Mouse (Mus musculus) hindbrain, postnatal 0 days (tissue): ENCODE data around the gene Gapvd1. TPM values are rescaled to one million over a fixed set of nuclear protein-coding genes. Genes with fewer than 3 reads are reported as not detected.
"Not testable (repeated sequence)": the region's sequence is repeated elsewhere in the genome, so short reads cannot be mapped to it uniquely, and the experiment has no call there.

Source experiments
- ATAC-seq: fragments of 200-750 bp; cut with Nextera tagmentation; 2 replicates; pipeline ENCODE4 v1.8.0; 2017; ENCODE audit warnings: mild to moderate bottlenecking, moderate TSS enrichment, moderate library complexity
- DNase-seq: peaks from one replicate; pipeline ENCODE4 v3.0.0-alpha.2; 2015; ENCODE audit warnings: low spot score
- H3K27ac ChIP-seq: fragments of 300-500 bp; sonication (generic); 2 replicates; pipeline ENCODE4 v1.5.1; 2014; ENCODE audit warnings: mild to moderate bottlenecking
- H3K27me3 ChIP-seq: fragments of 300-500 bp; sonication (generic); 2 replicates; pipeline ENCODE4 v1.6.1; 2014; ENCODE audit warnings: low read length, mixed read lengths; ENCODE audit not compliant: insufficient read depth
- H3K36me3 ChIP-seq: fragments of 300-500 bp; sonication (generic); 2 replicates; pipeline ENCODE4 v1.6.1; 2014; ENCODE audit warnings: low read length, mixed read lengths; ENCODE audit not compliant: insufficient read depth
- H3K4me1 ChIP-seq: fragments of 300-500 bp; sonication (generic); 2 replicates; pipeline ENCODE4 v1.6.1; 2014; ENCODE audit warnings: antibody characterized with exemption, low read length, mixed read lengths; ENCODE audit not compliant: insufficient read depth
- H3K4me2 ChIP-seq: fragments of 300-500 bp; sonication (generic); 2 replicates; pipeline ENCODE4 v1.6.1; 2014; ENCODE audit warnings: low read depth, mild to moderate bottlenecking, low read length, moderate library complexity, mixed read lengths
- H3K4me3 ChIP-seq: fragments of 300-500 bp; sonication (generic); 2 replicates; pipeline ENCODE4 v1.5.1; 2014; ENCODE audit warnings: low read length
- H3K9ac ChIP-seq: fragments of 300-500 bp; sonication (generic); replicated peaks from 2 replicates; pipeline ENCODE4 v1.6.1; 2014; ENCODE audit warnings: mild to moderate bottlenecking, low read length, moderate library complexity, mixed read lengths
- H3K9me3 ChIP-seq: fragments of 300-500 bp; sonication (generic); 2 replicates; pipeline ENCODE4 v1.6.1; 2016; ENCODE audit warnings: low read length, mixed read lengths
- CTCF ChIP-seq: IDR thresholded peaks from 2 replicates; pipeline ENCODE4 v1.5.1; 2016; ENCODE audit warnings: antibody characterized with exemption, control low read depth, low read depth
- WGBS: fragments of 180-500 bp; shearing (Covaris S2); extraction: QIAGEN DNeasy Blood & Tissue Kit; methylation state at CpG from one replicate; pipeline ENCODE4 v1.1.7; 2014; 5-methylcytosine and 5-hydroxymethylcytosine counted together
- polyA plus RNA-seq: library from polyadenylated mRNA; unstranded; fragments of >200 nt; fragmentation: Nextera tagmentation; extraction: Ambion mirVana; gene quantifications from 2 replicates; pipeline ENCODE4 v1.2.1, GENCODE M21; 2015
- total RNA-seq: library from RNA; depleted of rRNA; stranded (reverse); fragments of >200 nt; gene quantifications from 2 replicates; pipeline ENCODE4 v1.2.3, GENCODE M21; 2014

The Gapvd1 gene
- total and polyA plus RNA-seq, 2 experiments from 2014 or later, result 74.0 to 79.8 TPM

DNA sequence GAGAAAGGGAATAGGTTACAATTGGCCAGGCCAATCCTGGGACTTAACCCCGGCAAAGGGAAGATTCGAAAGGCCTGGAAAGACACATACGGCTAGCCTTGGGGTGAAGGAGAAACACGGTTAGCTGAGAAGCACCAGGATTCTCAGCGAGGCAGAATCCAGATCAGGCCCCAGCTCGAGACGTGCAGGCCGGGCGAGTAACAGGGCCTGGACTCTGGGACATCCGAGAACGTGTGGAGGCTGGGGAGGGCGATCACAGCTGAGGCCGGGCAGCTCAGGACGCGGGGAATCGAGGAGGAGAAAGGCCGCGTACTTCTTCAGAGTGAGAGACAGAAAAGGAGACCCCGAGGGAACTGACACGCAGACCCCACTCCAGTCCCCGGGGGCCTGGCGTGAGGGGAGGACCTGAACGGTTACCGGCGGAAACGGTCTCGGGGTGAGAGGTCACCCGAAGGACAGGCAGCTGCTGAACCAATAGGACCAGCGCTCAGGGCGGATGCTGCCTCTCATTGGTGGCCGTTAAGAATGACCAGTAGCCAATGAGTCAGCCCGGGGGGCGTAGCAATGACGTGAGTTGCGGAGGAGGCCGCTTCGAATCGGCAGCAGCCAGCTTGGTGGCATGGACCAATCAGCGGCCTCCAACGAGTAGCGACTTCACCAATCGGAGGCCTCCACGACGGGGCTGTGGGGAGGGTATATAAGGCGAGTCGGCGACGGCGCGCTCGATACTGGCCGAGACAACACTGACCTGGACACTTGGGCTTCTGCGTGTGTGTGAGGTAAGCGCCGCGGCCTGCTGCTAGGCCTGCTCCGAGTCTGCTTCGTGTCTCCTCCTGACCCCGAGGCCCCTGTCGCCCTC, 16.6 kb upstream of the Gapvd1 start, which contains the start of gene Hspa5:
Gene Hspa5, plus strand, starts transcription at position 603 of the 859 bp plus-strand sequence.
- ATAC-seq, result peak; percentile 99
- peak within 1 kb of the TSS; percentile 98 for H3K27ac ChIP-seq
- H3K36me3 ChIP-seq, result peaks cover 27% of the 10 kb centered on the region
- peak within 1 kb of the TSS; percentile 73 for H3K4me2 ChIP-seq
- WGBS, result under 1% methylated on average over 60 of the region's 60 CpGs
- peak within 1 kb of the TSS; percentile 96 for H3K9ac ChIP-seq
- peak within 1 kb of the TSS; percentile 95 for H3K4me3 ChIP-seq
- no peak for TF ChIP-seq CTCF
- no peaks in the 10 kb centered on the region for H3K9me3 ChIP-seq
- peaks cover 28% of the 10 kb centered on the region for H3K4me1 ChIP-seq
- DNase-seq, result peak; percentile 100
- no peaks in the 10 kb centered on the region for H3K27me3 ChIP-seq

DNA sequence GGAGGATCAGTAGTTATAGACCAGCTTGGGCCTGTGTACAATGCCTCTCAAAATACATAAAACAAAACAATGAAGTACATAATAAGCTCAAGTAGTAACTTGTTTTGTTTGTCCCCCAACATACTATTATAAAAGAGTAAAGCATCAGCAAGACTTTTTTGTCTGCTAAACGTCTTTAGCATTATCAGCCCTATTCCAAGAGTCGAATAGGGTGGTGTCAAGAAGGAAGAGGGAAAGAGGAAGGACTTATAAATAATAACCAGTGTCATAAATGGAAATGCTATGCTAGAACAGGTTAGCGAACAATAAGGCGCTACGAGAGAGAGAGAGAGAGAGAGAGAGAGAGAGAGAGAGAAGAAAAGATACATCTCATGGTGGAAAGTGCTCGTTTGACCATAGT, 15.9 kb upstream of the Gapvd1 start:
- Histone ChIP-seq H3K9me3 (no peaks in the 10 kb centered on the region), H3K4me1 (peaks cover 25% of the 10 kb centered on the region), H3K27ac (peak overlapping the region; percentile 98), H3K4me3 (peak overlapping the region; percentile 95), H3K36me3 (peaks cover 23% of the 10 kb centered on the region), H3K4me2 (peak overlapping the region; percentile 61), H3K27me3 (no peaks in the 10 kb centered on the region), H3K9ac (peak overlapping the region; percentile 83)
- DNase-seq (no peak), ATAC-seq (no peak)
- no peak for TF ChIP-seq CTCF
- 5% methylated on average over 6 of the region's 6 CpGs for whole genome bisulfite sequencing

DNA sequence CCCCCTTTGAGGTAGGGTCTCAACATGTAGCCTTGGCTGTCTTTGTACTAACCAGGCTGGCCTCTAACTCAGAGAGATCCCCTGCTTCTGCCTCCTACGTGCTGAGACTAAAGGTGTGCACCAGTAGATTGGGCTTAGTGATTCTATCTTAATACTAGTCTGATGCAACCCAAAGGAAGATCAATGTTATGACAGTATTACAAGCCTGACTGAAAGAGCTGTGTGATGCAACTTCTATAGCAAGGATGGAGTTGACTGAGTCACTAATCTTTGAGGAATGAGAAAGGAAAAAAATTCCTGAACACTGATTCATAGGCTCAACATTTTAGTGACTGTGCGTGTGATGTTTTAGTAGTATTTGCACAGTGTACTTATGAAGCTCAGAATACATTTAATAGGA, 15.0 kb upstream of the Gapvd1 start:
- no peak for ATAC-seq
- no peak overlapping the region for H3K9ac ChIP-seq
- no peak overlapping the region for H3K4me3 ChIP-seq
- no peaks in the 10 kb centered on the region for H3K9me3 ChIP-seq
- H3K27ac ChIP-seq, result no peak overlapping the region
- H3K4me2 ChIP-seq, result no peak overlapping the region
- H3K27me3 ChIP-seq, result no peaks in the 10 kb centered on the region
- WGBS, result 94% methylated on average over 2 of the region's 2 CpGs
- TF ChIP-seq CTCF, result no peak
- peaks cover 19% of the 10 kb centered on the region for H3K4me1 ChIP-seq
- DNase-seq, result no peak
- H3K36me3 ChIP-seq, result peaks cover 16% of the 10 kb centered on the region; the same call in 1 of the 2 replicates

DNA sequence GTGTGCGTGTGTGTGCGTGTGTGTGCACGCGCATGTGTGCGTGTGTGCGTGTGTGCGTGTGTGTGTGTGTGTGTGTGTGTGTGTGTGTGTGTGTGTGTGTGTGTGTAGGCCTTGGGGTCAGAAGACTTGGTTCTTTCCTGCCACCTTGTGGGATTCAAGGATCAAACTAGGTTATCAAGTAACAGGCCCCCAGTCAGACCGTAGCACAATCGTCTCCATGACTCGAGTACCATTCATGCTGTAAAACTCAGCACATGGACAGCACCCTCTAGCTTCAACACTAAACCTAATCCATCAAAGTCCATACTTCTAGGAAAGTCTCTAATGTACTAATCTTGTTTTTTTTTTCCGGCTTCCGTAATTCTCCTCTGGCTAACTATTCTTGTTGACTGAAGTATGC, 9.8 kb upstream of the Gapvd1 start:
- H3K27me3 ChIP-seq, result no peaks in the 10 kb centered on the region

DNA sequence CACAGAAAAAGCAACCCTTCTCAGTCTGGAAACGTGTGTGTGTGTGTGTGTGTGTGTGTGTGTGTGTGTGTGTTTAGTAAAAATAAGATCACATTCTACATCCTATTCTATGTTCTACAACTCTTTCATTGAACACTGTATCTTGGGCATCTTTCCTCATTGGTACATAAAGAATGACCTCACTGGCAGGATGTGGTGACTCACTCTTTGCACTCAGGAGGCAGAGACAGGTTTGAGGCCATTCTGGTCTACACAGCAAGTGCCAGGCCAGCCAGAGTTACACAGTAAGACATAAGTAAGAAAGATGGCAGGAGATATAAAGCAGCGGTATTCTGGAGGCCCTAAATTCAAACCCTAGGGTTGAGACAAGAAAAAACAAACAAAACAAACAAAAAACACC, 7.8 kb upstream of the Gapvd1 start:
- Histone ChIP-seq H3K4me3 (no peak overlapping the region), H3K9ac (no peak overlapping the region), H3K36me3 (no peaks in the 10 kb centered on the region), H3K4me1 (no peaks in the 10 kb centered on the region), H3K27me3 (no peaks in the 10 kb centered on the region), H3K4me2 (no peak overlapping the region), H3K27ac (no peak overlapping the region), H3K9me3 (no peaks in the 10 kb centered on the region)
- TF ChIP-seq CTCF, result no peak
- 67% methylated on average over 2 of the region's 2 CpGs for WGBS
- ATAC-seq (no peak), DNase-seq (no peak)

More for the DNA sequence above, 9.8 kb upstream of the Gapvd1 start:
- ATAC-seq, result no peak
- Histone ChIP-seq H3K4me1 (no peaks in the 10 kb centered on the region), H3K9ac (no peak overlapping the region), H3K4me3 (no peak overlapping the region), H3K27ac (no peak overlapping the region), H3K36me3 (no peaks in the 10 kb centered on the region), H3K9me3 (no peaks in the 10 kb centered on the region), H3K4me2 (no peak overlapping the region)
- WGBS, result 65% methylated on average over 12 of the region's 12 CpGs
- no peak for DNase-seq
- no peak for TF ChIP-seq CTCF

DNA sequence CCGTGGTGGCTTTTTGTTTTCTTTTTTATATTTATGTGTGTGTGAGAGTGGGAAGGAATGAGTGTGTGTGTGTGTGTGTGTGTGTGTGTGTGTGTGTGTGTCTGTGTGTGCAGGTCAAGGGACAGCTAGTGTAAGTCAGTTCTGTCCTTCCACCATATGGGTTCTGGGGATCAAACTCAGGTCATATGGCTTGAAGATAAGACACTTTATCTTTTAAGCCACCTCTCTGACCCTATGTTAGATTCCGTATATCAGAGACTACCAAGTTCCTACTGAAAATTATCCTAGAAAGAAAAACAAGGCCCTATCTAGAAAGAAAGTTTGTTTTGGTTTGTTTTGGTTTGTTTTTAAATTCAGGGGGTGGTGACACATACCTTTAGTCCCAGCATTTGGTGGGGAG, 7.1 kb upstream of the Gapvd1 start:
- H3K4me1 ChIP-seq, result no peaks in the 10 kb centered on the region
- no peak overlapping the region for H3K27ac ChIP-seq
- 85% methylated on average over 2 of the region's 2 CpGs for WGBS
- DNase-seq, result no peak
- no peak overlapping the region for H3K4me2 ChIP-seq
- H3K36me3 ChIP-seq, result no peaks in the 10 kb centered on the region
- H3K9ac ChIP-seq, result no peak overlapping the region
- no peaks in the 10 kb centered on the region for H3K9me3 ChIP-seq
- no peaks in the 10 kb centered on the region for H3K27me3 ChIP-seq
- no peak for TF ChIP-seq CTCF
- H3K4me3 ChIP-seq, result no peak overlapping the region
- no peak for ATAC-seq

DNA sequence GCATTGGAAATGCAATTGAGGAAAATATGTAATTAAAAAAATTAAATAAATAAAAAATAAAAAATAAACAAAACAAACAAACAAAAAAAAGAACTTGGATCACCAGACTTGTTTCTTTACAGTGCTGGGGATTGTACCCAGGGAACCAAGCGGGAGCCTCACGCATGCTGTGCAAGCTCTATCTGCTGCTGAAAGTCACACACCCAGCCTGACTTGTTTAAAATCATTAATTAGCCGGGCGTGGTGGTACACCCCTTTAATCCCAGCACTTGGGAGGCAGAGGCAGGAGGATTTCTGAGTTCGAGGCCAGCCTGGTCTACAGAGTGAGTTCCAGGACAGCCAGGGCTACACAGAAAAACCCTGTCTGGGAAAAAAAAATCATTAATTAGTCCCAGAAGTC, 6.2 kb upstream of the Gapvd1 start:
- DNase-seq, H3K9me3 ChIP-seq, H3K27me3 ChIP-seq, H3K4me1 ChIP-seq, H3K4me3 ChIP-seq, H3K4me2 ChIP-seq, ATAC-seq, H3K9ac ChIP-seq, H3K27ac ChIP-seq, H3K36me3 ChIP-seq: not testable (repeated sequence)
- WGBS, result 91% methylated on average over 5 of the region's 5 CpGs
